Mouse (Mus musculus) heart, adult 10 weeks (tissue): ENCODE results near the gene Ilvbl. TPM values are rescaled to one million over a fixed set of nuclear protein-coding genes. Genes with fewer than 3 reads are reported as not detected.

Experiments used
- polyA plus RNA-seq: library from polyadenylated mRNA; stranded (reverse); fragments of 350-450 nt; fragmentation: Illumina TruSeq; extraction: RNeasy Lipid Tissue Mini Kit (QIAGEN cat#74804); gene quantifications from one replicate; pipeline ENCODE4 v1.2.3, GENCODE M21; 2014; ENCODE audit warnings: low read depth, low replicate concordance

Gene Ilvbl
- polyA plus RNA-seq: 48.7 TPM

GRCm38 (mm10) chr10:78574250-78575104, at the start of gene Ilvbl:
Gene Ilvbl (plus strand): TSS chr10:78574346.

GRCm38 (mm10) chr10:78591406-78592328, 17.5 kb downstream of the Ilvbl start, which contains the start of gene Syde1:
Gene Syde1 (minus strand): TSS chr10:78591964.

GRCm38 (mm10) chr10:78617974-78618373, 43.8 kb downstream of the Ilvbl start, which contains the start of gene Olfr1357:
Gene Olfr1357 (minus strand): TSS chr10:78618074.

Other genes with a start within 250 kb of the Ilvbl start
- gene Agpat3, start 221.9 kb upstream of the Ilvbl start, polyA plus RNA-seq: 162 TPM
- gene Rrp1, start 161.3 kb upstream of the Ilvbl start, polyA plus RNA-seq: 106 TPM
- 42.0 TPM for gene Cstb, start 148.7 kb upstream of the Ilvbl start, polyA plus RNA-seq
- gene Pdxk, start 109.4 kb upstream of the Ilvbl start, polyA plus RNA-seq: 9.8 TPM
- gene Olfr1358, start 56.9 kb upstream of the Ilvbl start, polyA plus RNA-seq: not detected
- 14.8 TPM for gene Syde1, start 17.6 kb downstream of the Ilvbl start, polyA plus RNA-seq
- not detected for gene Olfr1357, start 43.7 kb downstream of the Ilvbl start, polyA plus RNA-seq
- gene Casp14, start 143.9 kb downstream of the Ilvbl start, polyA plus RNA-seq: not detected
- gene Ccdc105, start 178.7 kb downstream of the Ilvbl start, polyA plus RNA-seq: not detected
- gene Slc1a6, start 206.2 kb downstream of the Ilvbl start, polyA plus RNA-seq: not detected